16 mouse cellular contexts compared by ENCODE assay signal in the genomic region with DNA sequence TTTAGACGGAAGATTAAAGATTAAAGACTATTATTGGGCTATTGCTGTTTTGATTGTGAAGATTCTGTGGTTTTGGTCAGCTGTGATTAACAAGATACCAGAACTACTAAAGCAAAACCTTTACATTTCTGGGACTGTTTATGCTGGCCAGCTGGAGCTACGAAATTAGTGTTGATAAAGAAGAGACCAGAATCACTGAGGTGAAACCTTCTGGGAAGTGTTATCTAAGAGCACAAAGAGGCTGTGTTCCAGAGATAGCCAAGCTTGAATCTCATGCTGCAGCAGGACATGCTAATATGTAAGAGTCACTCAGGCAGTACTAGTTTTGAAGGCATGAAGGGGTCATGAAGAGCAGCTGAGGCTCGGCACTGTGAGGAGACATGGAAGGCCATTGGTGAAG.
"Had no signal": no experiment of that assay in that cellular context is flagged by ENCODE, and none has a peak within 500 bp of the region (broad histone marks: within the 10 kb centered on the region; RNA-seq: fewer than 3 reads in every experiment).

No protein-coding gene starts in this region.

- H3K4me3 ChIP-seq: neural tube, embryonic 13.5 days; neural tube, embryonic 15.5 days; stomach, embryonic 15.5 days had no signal

- H3K9ac ChIP-seq: neural tube, embryonic 13.5 days; neural tube, embryonic 15.5 days; stomach, embryonic 15.5 days had no signal

- DNase-seq: retina, postnatal 1 day; right cerebral cortex, adult 18-20 months; right cerebral cortex, postnatal 14 days; right cerebral cortex, postnatal 25 days; right cerebral cortex, postnatal 4 days; spleen, adult 18-20 months; thymus, adult 18-20 months; thymus, adult 2 months; thymus, postnatal 14 days; thymus, postnatal 25 days; thymus, postnatal 36 days; thymus, postnatal 4 days had no signal

- H3K4me2 ChIP-seq: neural tube, embryonic 13.5 days; neural tube, embryonic 15.5 days; stomach, embryonic 15.5 days had no signal

- H3K9me3 ChIP-seq: neural tube, embryonic 13.5 days; neural tube, embryonic 15.5 days; stomach, embryonic 15.5 days had no signal

- H3K4me1 ChIP-seq: neural tube, embryonic 13.5 days; neural tube, embryonic 15.5 days; stomach, embryonic 15.5 days had no signal

- H3K27me3 ChIP-seq: neural tube, embryonic 13.5 days; neural tube, embryonic 15.5 days; stomach, embryonic 15.5 days had no signal

- H3K36me3 ChIP-seq: neural tube, embryonic 13.5 days; neural tube, embryonic 15.5 days; stomach, embryonic 15.5 days had no signal

- H3K27ac ChIP-seq: neural tube, embryonic 13.5 days; neural tube, embryonic 15.5 days; stomach, embryonic 15.5 days; stomach, postnatal 0 days had no signal
